Mouse (Mus musculus): ENCODE results near the gene Oxct2a.
"Not testable (repeated sequence)": the region's sequence is repeated elsewhere in the genome, so short reads cannot be mapped to it uniquely, and the experiment has no call there.

Gene Oxct2a

GRCm38 (mm10) chr4:123323534-123323933, at the start of gene Oxct2a:
TSS of gene Oxct2a (minus strand) at chr4:123323634.
- DNase-seq (ENCODE audit: low spot score in 2 of 2), result no peak

DNA sequence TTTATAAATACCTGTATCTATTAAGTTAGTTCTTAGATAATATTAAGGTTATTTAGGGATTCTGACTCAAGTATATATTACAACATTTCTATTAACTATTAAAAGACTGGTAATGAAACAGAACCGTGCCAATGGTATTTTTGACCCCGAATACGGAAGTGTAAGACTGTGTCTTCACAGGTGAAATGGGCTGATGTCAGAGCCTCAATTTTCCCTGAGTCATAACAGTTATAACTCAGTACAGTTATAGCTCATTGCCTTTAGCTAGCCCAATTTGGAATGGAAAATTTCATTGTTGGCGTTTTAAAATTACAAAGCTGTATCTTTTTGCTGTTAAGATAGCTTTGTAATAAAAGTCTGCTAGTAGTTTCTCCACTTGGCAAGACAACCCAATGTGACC, 40.1 kb upstream of the Oxct2a start:
- DNase-seq (ENCODE audit: low spot score in 2 of 2), result no peak

- DNase-seq (ENCODE audit: low spot score in 2 of 2), result peak in 1 of 2 experiments; percentile 10
Observed at GRCm38 (mm10) chr4:123360771-123361170, 37.3 kb upstream of the Oxct2a start.

- peak in 1 of 2 experiments; percentile 10 for DNase-seq (ENCODE audit: low spot score in 2 of 2)
Observed at GRCm38 (mm10) chr4:123358613-123359012, 35.2 kb upstream of the Oxct2a start.

- DNase-seq (ENCODE audit: low spot score in 2 of 2), result peak in 1 of 2 experiments; percentile 10
Observed at GRCm38 (mm10) chr4:123355941-123356340, 32.5 kb upstream of the Oxct2a start.

DNA sequence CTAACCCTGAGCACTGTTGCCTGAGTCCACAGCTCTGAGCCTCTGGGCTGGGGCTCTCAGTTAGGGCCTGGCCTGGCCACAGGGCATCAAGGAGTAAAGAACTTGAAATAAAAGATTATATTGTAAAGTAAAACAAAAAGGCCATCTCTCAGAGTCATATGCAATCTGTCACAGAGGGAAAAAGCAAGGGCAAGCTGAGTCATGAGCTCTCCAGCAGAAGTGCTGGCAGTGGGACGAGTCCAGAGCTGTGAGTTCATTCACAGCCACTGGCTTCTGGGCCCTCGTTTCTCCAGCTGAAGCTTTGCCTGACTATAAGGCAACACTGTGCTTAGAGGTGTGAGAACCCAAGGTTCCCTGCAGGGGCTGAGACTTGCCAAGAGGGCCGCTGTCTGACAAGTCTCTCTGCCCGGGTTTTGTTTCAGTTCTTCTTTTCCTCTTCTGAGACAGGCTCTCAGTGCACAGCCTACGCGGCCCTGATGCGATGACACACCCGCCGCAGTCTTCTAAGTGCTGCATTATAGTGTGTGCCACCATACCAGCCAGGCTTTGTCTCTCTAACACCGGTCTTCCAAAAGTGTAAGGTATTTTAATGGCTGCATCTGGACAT, 29.9 kb upstream of the Oxct2a start:
- no peak for DNase-seq (ENCODE audit: low spot score in 2 of 2)

- DNase-seq (ENCODE audit: low spot score in 2 of 2), result no peak
Observed at GRCm38 (mm10) chr4:123343471-123343789, 20.0 kb upstream of the Oxct2a start.

DNA sequence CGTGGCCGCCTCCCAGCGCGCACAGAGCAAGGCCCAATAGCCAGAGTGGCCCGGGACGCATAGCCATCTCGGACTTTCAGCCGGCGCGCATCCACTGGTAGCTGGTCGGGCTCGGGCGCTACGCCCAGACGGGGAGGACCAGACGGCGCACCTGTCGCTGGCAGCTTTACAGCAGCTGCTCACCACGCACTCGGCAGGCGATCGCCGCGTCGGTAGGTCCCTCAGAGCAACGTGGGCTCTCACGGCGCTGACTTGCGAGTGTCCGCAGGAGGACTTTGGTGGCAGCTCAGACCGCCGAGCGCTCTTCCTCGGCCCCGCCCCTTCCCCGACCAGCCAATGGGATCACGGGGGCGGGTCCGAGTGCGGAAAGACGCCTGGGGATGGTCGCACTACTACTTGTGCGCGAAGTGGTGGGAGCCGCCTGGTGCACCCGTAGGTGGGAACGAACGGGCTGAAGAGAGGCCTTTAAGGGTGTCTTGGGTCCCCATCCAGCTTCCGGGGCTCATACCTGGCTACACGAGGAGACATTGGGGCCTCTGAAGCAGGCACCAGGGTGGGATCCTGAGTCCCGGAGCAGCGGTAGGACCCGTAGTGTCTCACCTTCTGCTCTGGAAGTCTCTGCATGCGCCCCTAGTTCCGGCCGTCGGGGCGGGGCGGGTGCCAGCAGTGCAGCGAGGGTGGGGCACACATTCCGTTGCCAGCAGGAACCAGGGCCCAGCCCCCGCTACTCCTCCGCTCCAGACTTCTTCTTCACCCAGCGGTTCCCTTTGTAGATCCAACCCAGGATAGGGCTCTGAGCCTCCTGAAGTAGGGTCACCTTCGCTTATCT, 19.4 kb upstream of the Oxct2a start, which contains the start of gene Bmp8a:
Bmp8a (minus strand) TSS at position 611 of the 829 bp plus-strand sequence.
- peak; percentile 60 to 66 for DNase-seq (ENCODE audit: low spot score in 2 of 2)

DNA sequence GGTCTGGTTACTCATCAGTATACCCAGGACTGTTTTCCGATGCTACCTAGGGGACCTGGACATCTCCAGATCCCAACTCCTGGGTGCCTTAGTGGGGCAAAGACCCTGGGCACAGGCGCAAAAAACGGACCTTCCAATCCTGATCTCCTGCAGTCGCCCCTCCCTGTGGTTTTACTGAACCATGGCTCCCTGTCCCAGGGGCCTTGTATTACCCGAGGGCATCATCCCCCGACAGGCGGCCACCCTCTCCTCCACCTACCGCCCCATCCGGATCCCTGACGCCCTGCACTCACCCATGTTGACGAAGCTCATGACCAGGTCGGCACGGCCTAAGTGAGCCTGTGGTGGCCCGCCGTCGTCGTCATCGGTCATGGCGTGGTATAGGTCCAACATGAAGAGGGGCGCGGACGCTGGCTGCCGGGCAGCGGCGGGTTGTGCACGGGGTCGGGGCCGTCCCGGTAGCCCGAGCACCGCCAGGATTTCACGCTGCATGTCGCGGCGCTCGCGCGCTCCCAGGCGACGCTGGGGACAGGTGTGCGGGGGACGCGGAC, 18.7 kb upstream of the Oxct2a start:
- DNase-seq (ENCODE audit: low spot score in 2 of 2), result no peak

DNA sequence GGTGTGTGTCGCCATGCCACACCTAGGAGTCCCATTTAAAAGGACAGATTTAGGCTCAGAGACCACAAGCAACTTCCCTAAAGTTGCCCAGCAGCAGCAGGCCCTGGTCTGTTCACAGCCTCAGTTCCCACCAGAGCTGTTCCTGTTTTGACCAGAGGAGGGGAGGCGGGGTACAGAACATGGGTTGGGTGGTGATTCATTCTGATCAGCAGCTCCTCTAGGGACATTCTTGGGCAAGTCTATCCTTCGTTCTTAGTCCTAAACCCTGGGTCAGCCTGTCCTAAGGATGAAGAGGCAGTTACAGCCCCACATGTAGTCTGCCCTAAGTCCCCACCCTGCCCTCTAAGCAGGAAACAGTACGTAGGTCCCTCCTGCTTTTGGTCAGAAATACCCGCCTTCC, 16.8 kb upstream of the Oxct2a start:
- no peak for DNase-seq (ENCODE audit: low spot score in 2 of 2)

GRCm38 (mm10) chr4:123337693-123338092, 14.3 kb upstream of the Oxct2a start:
- peak in 1 of 2 experiments; percentile 53 for DNase-seq (ENCODE audit: low spot score in 2 of 2)

DNA sequence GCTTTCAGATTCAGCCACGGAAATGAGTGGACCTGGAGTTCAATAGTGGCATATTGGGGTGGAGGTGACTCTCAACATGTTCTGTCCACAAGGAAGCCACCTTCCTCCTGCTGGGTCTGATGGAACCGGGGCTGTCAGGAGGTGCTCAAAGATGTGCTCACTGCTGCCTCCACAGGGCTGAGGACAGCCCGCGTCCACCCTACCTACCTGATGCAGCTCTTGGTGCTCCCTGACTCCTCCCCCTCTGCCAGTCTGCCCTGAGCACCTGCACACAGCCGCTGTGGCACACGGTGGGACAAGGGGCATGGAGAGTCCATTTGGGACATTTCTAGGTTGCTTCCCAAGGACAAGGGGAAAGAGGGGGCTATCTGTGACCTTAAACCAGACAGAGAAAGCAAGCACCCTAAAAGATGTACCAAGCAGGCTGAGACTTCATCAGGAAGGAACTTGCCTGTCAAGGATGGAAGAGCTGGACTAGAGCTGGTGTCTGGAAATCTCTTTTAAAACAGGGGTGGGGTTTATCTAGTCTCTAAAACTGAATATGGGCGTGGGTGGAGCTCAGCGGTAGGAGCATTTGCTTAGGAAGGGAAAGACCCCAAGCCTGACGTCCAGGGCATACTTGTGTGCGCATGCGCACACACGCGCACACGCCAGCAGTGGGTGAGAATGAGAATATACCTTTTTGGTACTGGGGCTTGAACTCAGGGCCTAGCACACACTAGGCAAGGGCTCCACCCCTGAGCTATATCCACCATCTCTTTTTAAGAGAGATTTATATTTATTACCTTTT, 12.6 kb upstream of the Oxct2a start:
- no peak for DNase-seq (ENCODE audit: low spot score in 2 of 2)

DNA sequence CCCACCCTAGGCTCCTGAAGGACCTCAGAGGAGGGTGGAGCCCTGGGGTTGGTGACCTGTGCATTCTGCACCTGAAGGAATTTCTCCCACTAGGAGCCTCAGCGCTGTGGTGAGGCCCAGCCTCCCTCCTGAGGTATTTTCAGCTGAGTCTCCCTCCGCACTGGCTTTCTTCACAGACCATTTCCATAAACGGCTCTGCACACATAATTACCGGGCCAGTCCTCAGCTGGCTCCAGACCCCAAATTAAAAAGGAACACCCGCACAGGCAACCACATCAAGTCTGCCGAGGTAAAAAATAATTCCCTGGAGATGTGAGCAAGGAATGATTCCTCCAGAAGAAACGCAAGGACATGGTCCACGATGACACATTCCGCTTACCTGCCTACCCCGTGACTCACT, 11.8 kb upstream of the Oxct2a start:
- DNase-seq (ENCODE audit: low spot score in 2 of 2), result not testable (repeated sequence)

GRCm38 (mm10) chr4:123334177-123334576, 10.7 kb upstream of the Oxct2a start:
- DNase-seq (ENCODE audit: low spot score in 2 of 2), result no peak

GRCm38 (mm10) chr4:123333151-123333550, 9.7 kb upstream of the Oxct2a start:
- DNase-seq (ENCODE audit: low spot score in 2 of 2), result no peak

- not testable (repeated sequence) for DNase-seq (ENCODE audit: low spot score in 2 of 2)
Observed at GRCm38 (mm10) chr4:123331961-123332360, 8.5 kb upstream of the Oxct2a start.

DNA sequence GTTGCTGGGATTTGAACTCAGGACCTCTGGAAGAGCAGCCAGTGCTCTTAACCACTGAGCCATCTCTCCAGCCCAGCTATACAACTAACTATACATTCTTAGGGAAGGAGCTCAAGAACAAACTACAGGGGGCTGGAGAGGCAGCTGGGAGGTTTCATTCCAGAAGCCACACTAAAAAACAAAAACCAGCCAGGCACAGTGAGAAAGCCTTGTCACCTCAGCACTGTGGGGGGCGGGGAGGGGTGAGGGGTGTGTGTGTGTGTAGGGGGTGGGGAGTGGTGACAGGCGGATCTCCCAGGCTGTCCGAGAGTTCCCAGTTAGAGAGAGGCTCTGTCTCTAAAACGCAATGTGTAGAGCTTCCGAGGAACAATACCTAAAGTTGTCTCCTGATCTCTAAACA, 7.9 kb upstream of the Oxct2a start:
- DNase-seq (ENCODE audit: low spot score in 2 of 2), result no peak

DNA sequence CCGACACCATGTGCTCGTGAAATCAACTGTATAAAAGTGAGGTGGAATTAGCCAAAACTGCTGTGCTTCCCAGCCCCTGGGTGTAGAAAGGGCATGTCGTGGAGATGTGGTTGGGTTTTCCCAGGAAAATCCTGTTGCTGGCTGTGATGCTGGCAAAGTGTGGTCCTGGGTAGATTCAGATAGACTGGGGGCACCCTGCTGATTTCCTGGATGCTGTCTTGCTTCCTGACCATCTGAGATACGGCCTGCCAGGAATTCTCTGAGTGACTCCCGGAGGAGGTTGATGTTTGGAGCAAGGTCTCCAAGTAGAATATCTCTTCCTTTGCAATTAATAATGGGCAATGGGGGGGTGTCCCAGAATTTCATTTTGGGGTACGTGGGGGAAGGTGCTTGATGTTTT, 5.5 kb upstream of the Oxct2a start:
- no peak for DNase-seq (ENCODE audit: low spot score in 2 of 2)

GRCm38 (mm10) chr4:123327630-123328029, 4.2 kb upstream of the Oxct2a start:
- DNase-seq (ENCODE audit: low spot score in 2 of 2), result no peak

- no peak for DNase-seq (ENCODE audit: low spot score in 2 of 2)
Observed at GRCm38 (mm10) chr4:123326087-123326486, 2.7 kb upstream of the Oxct2a start.

- peak; percentile 37 to 45 for DNase-seq (ENCODE audit: low spot score in 2 of 2)
Observed at GRCm38 (mm10) chr4:123322910-123323309, 524 bp downstream of the Oxct2a start.

- DNase-seq (ENCODE audit: low spot score in 2 of 2), result no peak
Observed at GRCm38 (mm10) chr4:123314497-123314896, 8.9 kb downstream of the Oxct2a start.

Measured in right cerebral cortex, postnatal 10 days (tissue).